Mouse (Mus musculus): ENCODE results near the gene Kansl1l.

Kansl1l gene

DNA sequence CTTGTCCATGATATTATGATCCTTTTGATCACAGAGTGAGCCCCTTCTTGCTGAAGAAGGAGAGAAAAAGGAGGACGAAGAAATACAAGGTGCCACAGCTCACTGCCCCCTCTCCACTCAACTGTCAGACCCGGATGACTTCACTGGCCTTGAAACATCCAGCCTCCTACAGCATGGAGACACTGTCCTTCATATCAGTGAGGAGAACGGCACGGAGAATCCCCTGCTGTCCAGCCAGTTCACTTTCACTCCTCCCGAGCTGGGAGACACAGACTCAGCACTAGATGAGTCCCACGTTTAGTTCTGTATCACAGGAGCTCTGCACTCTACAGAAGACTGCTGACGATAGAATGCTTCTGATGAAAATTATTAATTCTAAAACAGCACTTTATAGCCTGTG, 122.1 kb downstream of the Kansl1l start:
- DNase-seq = no peak

- DNase-seq = peak; percentile 10 to 26
These were observed 123.1 kb downstream of the Kansl1l start for GRCm38 (mm10) chr1:66694266-66694665.

- DNase-seq = no peak
These were observed 124.5 kb downstream of the Kansl1l start for GRCm38 (mm10) chr1:66692780-66693392.

- no peak for DNase-seq
These were observed 125.1 kb downstream of the Kansl1l start for GRCm38 (mm10) chr1:66692308-66692707.

DNA sequence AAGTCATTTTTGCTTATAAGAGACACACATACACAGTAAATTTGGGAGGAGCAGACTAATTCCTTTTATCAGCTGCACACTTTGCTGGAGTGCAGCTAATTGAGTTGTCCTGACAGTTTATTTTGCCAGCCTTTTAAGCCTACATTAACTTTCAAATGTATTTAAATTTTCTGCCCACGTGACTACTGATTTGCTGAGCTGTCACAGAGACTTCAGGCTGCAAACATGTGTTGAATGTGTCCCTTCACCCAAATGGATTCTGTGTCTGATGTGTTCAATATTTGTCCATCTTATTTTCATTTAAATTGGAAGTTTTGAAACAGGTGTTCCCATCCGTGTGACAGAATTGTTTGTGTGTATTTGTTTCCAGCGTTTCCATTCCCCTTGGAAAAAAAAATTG, 125.6 kb downstream of the Kansl1l start:
- no peak for DNase-seq

DNA sequence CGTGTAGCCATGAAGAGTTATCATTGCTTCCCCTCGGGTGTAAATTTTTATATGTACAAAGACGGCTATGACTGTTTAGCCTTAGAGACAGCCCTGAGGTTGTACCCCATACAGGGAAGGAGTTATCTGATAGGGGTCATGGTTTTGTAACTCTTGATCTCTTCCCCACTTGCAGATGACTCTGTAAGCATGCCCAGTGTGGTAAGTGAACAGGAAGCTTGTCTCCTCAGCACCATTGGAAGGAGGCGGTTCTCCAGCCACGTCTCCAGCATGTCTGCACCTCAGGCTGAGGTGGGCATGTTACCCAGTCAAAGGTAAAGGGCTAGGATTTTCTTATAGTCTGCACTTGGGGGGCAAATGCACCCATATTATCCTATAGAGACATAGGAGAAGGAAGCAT, 134.4 kb downstream of the Kansl1l start:
- DNase-seq = no peak

GRCm38 (mm10) chr1:66678662-66679061, 138.7 kb downstream of the Kansl1l start:
- no peak for DNase-seq

- DNase-seq = no peak
These were observed 139.4 kb downstream of the Kansl1l start for GRCm38 (mm10) chr1:66677928-66678327.

- no peak for DNase-seq
These were observed 144.6 kb downstream of the Kansl1l start for GRCm38 (mm10) chr1:66672812-66673211.

GRCm38 (mm10) chr1:66671475-66671874, 145.9 kb downstream of the Kansl1l start:
- DNase-seq = no peak
